Mouse (Mus musculus) left cerebral cortex, adult 2 months (tissue): ENCODE data around the gene Trappc2l. TPM values are rescaled to one million over a fixed set of nuclear protein-coding genes. Genes with fewer than 3 reads are reported as not detected.

Experiments
- DNase-seq, 2 experiments: peaks; one replicate each; pipeline ENCODE4 v3.0.0; 2021 to 2022; ENCODE audit warnings: low spot score in 2 of 2, mixed read lengths in 1 of 2; ENCODE audit errors: extremely low spot score in 1 of 2
- H3K27ac ChIP-seq: fragments of 200-600 bp; 2 replicates; pipeline ENCODE4 v1.8.1; 2022
- H3K4me3 ChIP-seq: fragments of 200-600 bp; 2 replicates; pipeline ENCODE4 v1.8.1; 2022
- CTCF ChIP-seq: fragments of 200-600 bp; IDR thresholded peaks from 2 replicates; pipeline ENCODE4 v1.8.1; 2022; ENCODE audit warnings: antibody characterized with exemption, mild to moderate bottlenecking, moderate library complexity
- intact Hi-C: fragments of 180-260 bp; cut with DNase I; formaldehyde crosslinking; loops from one replicate; pipeline ENCODE4 v1.15.1; 2025
- total RNA-seq, 2 experiments: library from RNA; stranded (reverse); gene quantifications; 2 replicates each; pipeline ENCODE4 v1.2.3; 2021

Trappc2l gene
- total RNA-seq, 2 experiments from 2014 or later = 69.8 to 80.3 TPM

DNA sequence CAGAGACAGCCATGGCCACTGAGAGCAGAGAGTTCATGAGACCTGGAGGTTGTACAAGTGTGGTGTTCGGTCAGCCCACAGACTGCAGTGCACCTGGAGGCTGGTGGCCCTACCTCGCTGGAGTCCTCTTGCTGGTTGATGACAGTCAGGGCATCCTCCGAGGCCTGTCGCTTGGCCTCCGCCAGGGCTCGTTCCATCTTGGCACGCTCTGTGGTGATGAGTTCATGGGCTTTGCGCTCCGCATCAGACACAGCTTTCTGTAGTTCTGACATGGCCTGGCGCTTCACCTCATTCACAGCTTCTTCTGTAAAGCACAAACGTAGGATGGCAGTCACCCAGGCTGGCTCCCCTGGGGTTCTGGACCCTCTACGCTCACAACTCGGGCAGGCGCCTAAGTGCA lies 21.8 kb downstream of the Trappc2l start:
- H3K27ac ChIP-seq = no peak overlapping the region
- DNase-seq = no peak
- no peak overlapping the region for H3K4me3 ChIP-seq
- intact Hi-C loops = no loop called here
- no peak for TF ChIP-seq CTCF

DNA sequence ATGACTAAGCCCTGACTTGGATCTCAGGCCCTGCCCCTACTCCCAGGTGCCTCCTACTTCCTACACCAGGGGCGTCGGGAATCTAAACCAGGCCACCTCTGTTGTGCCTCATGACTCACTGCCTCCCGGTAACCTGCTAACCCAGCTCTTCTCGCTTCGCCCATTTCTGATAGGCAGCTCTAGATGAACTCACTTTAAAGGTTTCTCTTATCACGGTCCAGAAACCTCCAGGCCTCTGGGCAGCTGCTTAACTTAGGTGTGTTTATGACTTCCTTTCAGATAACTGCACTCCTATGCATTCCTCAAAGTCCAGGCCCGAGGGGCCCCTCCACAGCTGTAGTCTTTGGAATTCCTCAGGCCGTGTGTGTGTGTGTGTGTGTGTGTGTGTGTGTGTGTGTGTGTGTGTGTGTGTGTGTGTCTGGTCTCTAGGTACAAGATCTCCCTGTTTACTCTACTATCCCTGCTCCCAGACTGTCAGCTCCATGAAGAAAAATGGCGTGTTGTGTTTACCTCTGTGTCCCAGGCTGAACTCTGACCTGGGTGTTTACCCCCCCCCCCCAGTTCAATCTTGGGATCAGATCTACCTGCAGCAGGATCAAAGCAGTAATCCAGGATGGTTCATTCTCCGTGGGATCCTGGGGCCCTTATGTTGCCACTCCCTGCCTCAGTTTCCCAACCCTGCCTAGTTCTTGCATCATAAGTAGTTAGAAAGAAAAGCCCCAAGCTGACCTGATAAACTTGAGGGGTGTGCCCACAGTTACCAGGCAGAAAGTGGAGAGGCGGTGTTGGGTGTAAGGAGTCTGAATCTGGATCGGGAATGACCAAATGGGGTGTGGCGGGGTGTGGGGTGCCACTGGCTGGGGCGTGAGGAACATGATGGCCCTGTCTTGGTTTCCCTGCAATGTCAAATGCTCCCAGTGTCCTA lies 24.7 kb downstream of the Trappc2l start:
- Histone ChIP-seq H3K4me3 (no peak overlapping the region), H3K27ac (no peak overlapping the region)
- TF ChIP-seq CTCF = no peak
- DNase-seq = no peak
- intact Hi-C loops = no loop called here

DNA sequence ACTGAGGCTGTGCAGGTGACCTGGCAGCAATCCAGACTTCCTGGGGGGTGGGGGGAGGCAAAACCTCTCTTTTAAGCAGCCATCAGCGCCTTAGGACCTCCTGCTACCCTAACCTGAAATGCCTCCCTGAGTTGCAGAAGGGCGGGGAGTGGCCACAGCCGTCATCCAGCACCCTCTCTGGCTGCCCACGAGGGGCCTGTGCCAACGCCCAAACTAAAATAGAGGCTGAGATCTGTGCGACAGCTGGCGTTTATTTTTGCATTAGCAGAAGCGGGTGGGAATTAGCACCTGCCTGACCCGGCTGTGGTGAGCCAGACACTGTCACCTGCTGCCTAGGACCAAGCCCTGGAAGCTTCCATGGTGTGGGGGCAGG lies 25.3 kb downstream of the Trappc2l start:
- peak; percentile 30 to 44 for DNase-seq
- Histone ChIP-seq H3K27ac (no peak overlapping the region), H3K4me3 (no peak overlapping the region)
- no peak for TF ChIP-seq CTCF
- intact Hi-C loops = no loop called here

DNA sequence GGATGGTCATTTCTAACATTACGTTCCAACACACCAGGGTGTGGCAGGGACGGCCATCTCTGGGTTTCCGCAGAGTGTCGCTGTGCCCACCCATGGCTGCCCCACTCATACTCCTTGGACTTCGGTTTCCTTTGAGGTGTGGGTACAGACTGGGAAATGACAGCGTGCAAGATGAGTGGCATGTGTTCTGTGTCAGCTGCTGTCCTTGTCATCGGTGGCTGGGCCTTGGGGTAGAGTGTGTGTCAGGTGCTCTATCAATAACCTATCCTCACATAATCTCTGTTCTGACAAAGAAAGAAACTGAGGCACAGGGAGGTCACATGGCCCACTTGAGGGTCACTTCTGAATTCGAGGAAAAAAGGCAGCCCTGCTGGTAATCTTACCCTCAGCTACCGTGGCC lies 25.8 kb downstream of the Trappc2l start:
- intact Hi-C loops = no loop called here
- no peak overlapping the region for H3K27ac ChIP-seq
- TF ChIP-seq CTCF = no peak
- DNase-seq = no peak
- no peak overlapping the region for H3K4me3 ChIP-seq

DNA sequence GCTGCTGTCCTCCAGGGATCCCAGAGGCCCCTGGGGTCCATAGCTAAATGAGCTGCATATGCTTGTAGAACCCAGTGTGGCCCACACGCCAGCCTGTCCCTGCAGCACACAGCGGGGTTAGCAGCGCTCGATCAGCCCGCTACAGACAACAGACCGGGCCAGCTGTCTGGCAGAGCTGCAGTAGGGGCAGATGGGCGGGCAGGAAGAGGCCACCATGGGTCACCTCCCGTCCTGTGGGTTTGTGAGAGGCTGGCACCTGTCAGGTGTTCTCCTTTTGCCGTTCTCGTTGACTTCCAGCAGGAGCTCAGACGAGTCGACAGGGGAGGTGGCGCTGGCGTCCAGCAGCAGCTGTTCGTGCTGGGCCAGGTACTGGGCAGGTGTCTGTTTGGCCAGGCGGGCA lies 27.2 kb downstream of the Trappc2l start:
- DNase-seq = no peak
- Histone ChIP-seq H3K4me3 (no peak overlapping the region), H3K27ac (no peak overlapping the region)
- TF ChIP-seq CTCF = no peak
- intact Hi-C loops = no loop called here

DNA sequence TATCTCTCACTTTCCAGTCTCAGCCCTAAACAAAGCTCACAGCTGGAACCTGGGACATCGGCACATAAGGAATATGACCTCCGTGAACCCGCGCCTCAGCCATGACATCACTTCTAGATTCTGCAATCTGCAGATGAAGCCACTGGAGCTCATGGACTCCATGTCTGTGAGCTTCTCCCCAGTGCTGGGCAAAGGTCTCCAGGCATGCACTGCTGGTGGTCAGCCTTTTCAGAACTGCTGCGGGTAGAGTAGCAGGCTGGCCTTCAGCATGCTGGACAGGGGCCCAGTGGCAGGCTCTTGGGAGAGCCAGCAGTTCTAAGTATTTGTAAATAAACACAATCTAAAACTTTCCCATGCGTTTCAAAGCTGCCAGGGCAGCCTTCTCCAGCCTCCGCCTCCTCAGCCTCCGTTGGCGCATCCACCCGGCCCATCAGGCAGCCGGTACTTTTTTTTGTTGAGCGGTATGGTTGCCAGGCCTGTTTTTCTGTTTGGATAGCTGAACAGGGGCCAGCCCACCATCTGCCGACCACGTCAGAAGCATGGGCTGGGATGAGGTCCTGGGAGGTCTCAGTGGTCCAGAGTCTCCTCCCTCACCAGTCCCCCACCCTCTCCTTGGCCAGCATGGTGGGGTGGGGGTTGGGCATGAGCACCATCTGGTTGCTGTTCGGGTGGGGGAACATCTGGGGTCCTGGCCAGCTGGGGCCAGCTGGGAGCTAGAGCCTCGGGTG lies 28.2 kb downstream of the Trappc2l start:
- no peak overlapping the region for H3K4me3 ChIP-seq
- TF ChIP-seq CTCF = no peak
- intact Hi-C loops = loop anchor here (2.0 kb wide), 1 partner anchor 27 kb away; no protein-coding TSS in a partner anchor
- no peak overlapping the region for H3K27ac ChIP-seq
- DNase-seq = peak in 1 of 2 experiments; percentile 37

DNA sequence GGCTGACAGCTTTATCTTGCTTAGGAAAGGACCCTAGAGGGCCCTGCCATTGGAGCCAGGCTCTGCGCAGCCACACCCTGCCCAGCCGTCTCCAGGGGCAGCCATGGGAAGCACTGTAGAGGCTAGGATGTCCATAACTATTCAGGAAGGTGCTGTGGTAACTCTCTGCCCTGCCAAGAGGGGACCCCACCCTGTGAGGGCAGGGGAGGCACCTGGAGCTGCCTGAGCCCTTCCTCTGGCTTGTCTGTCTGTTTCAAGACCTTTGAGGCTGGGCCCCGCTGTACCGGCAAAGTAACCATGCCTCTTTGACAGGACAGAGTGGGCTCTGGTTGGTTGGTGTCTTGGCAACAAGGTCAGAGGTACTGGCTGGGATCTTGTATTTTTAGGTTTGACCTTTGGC lies 29.4 kb downstream of the Trappc2l start:
- DNase-seq = no peak
- Histone ChIP-seq H3K4me3 (no peak overlapping the region), H3K27ac (peak overlapping the region; percentile 44)
- no peak for TF ChIP-seq CTCF
- intact Hi-C loops = loop anchor here (2.0 kb wide), 1 partner anchor 26 kb away; no protein-coding TSS in a partner anchor

DNA sequence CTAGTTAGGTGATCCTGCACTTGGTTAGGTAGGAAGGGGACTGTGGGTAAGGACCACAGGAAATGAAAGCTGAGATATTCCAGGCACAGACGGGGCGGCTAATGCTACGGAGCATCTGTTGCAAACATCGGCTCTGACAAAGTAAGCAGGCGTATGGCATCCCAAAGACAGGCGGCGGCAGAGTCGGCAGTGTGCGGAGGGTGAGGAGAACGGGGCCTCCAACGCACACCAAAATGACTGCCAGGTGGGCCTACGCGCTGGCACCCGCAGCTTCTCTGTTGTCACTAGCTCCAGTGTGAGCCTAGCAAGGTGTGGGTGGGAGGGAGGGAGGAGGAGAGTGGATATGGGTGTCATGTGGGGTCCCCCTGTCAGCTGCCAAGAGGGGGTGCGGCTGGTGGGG lies 30.0 kb downstream of the Trappc2l start:
- intact Hi-C loops = loop anchor here (2.0 kb wide), 1 partner anchor 25 kb away; no protein-coding TSS in a partner anchor
- peak overlapping the region; percentile 44 for H3K27ac ChIP-seq
- TF ChIP-seq CTCF = peak; percentile 31
- H3K4me3 ChIP-seq = no peak overlapping the region
- DNase-seq = peak; percentile 73 to 79

DNA sequence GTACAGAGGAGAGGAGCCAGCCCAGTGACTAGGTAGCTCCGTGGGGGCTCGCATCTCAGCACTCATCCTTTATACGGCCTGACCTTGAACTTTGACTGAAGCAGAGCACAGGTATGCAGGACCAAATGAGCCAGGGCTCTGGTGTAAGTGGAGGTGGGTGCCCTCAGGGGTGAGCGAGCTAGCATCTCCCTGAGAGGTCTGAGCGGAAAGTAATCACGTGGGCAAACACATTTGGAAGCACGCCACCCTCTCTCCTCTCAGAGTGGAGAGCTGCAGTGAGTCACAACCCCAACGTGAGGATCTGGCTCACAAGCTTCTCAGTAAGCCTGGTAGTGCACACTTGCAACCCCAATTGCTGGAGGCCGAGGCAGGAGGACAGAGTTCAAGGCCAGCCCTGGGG lies 30.6 kb downstream of the Trappc2l start:
- peak; percentile 59 to 66 for DNase-seq
- TF ChIP-seq CTCF = no peak
- Histone ChIP-seq H3K27ac (peak overlapping the region; percentile 66), H3K4me3 (no peak overlapping the region)
- intact Hi-C loops = loop anchor here (1.0 to 2.0 kb wide), 2 partner anchors 35 to 105 kb away; no protein-coding TSS in a partner anchor

DNA sequence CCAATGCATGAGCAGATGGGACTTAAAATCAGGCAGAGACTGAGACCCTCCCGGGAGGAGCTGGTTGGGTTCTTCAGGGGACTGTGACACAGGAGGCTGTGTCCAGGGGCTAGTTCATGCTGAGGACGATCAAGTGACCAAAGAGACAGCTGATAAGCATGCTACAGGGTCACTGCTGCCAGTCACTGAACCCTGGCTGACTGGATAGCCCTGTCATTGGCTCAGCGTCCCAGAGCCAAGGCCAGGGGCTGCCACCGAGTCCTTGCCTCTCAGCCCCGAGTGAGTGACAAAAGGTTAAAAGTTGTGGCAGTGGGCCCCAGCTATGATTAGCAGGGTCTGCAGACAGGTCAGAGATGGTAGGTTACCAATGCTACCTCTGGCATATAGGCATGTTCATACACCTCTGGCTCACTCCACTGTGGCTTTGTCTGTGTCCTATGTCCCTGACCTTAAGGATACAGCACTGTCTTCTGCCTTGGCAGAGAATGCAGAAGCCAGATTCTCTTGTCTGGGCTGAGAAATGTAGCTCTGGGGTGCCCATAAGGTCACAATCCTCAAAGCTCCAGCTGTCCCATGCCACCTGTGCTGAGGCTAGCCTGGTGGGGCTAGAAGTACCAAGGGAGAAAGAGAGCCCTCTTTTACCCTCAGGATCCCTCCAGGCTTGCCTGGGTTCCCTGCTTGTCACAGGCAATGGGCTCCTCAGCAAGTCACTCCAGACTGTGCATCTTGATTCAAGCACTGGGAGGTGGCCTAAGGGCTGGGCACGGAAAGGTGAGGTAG lies 32.9 kb downstream of the Trappc2l start:
- intact Hi-C loops = no loop called here
- TF ChIP-seq CTCF = no peak
- Histone ChIP-seq H3K4me3 (no peak overlapping the region), H3K27ac (no peak overlapping the region)
- DNase-seq = no peak

DNA sequence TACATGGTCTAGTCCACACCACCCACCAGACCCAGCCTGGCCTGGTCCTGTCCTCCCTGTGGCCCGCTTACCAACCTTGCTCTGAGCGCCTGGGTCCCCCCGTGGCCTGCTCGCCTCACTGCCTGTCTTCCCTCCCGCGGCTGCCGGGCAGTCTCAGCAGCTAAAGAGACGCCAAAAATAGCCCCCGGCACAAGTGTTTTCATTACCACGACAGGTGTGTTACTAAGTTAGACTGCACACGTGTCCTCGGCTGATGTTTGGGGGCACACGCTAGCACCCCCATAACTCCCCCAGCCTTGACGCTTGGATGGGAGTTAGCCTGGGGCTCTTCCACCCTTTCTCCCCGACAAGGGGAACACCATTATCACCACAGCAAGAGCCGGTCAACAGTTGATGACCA lies 34.9 kb downstream of the Trappc2l start:
- no peak for DNase-seq
- H3K4me3 ChIP-seq = no peak overlapping the region
- intact Hi-C loops = no loop called here
- H3K27ac ChIP-seq = no peak overlapping the region
- no peak for TF ChIP-seq CTCF
